Mouse (Mus musculus): ENCODE data around the gene Kif1a.

DNA sequence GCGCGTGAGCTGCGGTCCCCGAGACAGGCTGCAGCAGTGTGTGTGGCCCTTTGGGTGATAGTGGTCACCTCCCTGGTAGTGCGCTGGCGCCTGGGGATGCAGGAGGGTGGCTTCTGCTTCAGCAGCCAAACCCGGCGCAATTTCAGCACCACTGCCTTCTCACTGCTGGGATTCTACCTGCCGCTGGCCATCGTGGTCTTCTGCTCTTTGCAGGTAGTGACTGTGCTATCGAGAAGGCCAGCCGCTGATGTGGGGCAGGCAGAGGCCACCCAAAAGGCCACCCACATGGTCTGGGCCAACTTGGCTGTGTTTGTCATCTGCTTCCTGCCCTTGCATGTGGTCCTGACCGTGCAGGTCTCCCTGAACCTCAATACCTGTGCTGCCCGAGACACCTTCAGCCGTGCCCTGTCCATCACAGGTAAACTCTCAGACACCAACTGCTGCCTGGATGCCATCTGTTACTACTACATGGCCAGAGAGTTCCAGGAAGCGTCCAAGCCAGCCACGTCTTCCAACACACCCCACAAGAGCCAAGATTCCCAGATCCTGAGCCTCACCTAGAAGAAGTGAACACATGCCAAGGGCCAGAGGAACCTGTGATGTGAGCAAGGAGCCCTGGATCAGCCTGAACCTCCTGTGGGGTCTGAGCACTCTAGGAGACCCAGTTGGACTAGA, 118.7 kb downstream of the Kif1a start:
- no peak for TF ChIP-seq GATA1 (IDR thresholded peaks at IDR 0.05; ENCODE audit: borderline replicate concordance, low read length)
- no peak for TF ChIP-seq FLI1 (IDR thresholded peaks at IDR 0.05; ENCODE audit: low read length)

Data from megakaryocyte, embryonic 14.5 days (primary cell).